Comparison of ENCODE assay signal across 11 mouse cellular contexts in the genomic region with DNA sequence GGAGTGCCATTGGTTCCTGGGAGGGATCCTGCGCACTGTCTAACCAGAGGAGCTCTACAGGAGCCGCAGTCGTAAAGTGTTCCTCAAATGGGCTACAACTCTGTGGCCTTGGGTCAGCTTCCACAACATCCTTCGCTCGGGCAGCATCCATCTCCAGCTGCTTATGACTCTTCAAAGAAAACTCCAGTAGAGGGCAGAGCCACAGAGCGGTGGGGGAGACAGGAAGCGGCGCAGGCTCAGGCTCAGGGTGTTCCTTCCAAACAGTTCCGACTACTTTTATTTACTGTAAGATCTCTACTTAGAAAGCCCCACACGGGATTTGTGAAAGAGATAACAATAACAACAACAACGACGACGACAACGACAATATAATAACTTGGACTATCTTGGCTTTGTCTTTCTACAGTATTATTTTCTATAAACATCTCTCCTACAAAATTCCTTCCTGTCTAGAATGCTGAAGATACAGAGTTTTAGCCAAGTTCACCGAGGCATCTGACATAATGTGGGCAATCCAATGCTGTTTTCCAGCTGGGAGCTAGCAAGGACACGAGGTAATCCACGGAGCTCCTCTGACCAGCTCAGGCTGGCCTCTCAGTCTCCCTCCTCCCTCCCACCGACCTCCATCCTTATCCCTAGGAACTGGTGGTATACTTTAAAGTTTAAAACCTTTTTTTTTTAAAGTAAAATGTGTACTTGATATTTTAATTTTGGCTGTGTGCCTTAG.
DNase-seq lines count a peak whose midpoint lies in the region; ATAC-seq and TF ChIP-seq lines count a peak whose summit lies in the region.
"Had no signal": no experiment of that assay in that cellular context is flagged by ENCODE, and none has a peak within 500 bp of the region (broad histone marks: within the 10 kb centered on the region; RNA-seq: fewer than 3 reads in every experiment).

No protein-coding gene starts in this region.

- WGBS in lung, postnatal 0 days: 39% methylated on average over 18 of the region's 18 CpGs
- WGBS in hindbrain, embryonic 13.5 days: 68% methylated on average over 18 of the region's 18 CpGs

- peak; percentile 80 for ATAC-seq in lung, postnatal 0 days
- no peak for ATAC-seq in hindbrain, embryonic 13.5 days (ENCODE audit: low FRiP score)
- ATAC-seq: forebrain, embryonic 13.5 days had no signal

- H3K9me3 ChIP-seq in lung, postnatal 0 days (ENCODE audit: low read length): no peaks in the 10 kb centered on the region
- no peaks in the 10 kb centered on the region for H3K9me3 ChIP-seq in hindbrain, embryonic 13.5 days
- H3K9me3 ChIP-seq: forebrain, embryonic 13.5 days; neural tube, embryonic 12.5 days had no signal

- DNase-seq in layer of hippocampus, adult 2 months (ENCODE audit: low spot score in 2 of 2): no peak
- no peak for DNase-seq in layer of hippocampus, postnatal 36 days
- DNase-seq in ZHBTc4 (ENCODE audit: low read depth, low spot score): peak; percentile 89
- peak; percentile 57 to 64 for DNase-seq in heart, postnatal 10 days
- DNase-seq in lung, postnatal 0 days (ENCODE audit: low spot score): peak; percentile 89
- DNase-seq in layer of hippocampus, adult 11-12 months (ENCODE audit: low spot score): no peak
- no peak for DNase-seq in right cerebral cortex, postnatal 25 days
- DNase-seq: left cerebral cortex, postnatal 4 days had no signal

- peak; percentile 54 for TF ChIP-seq CTCF in layer of hippocampus, adult 2 months (conservative IDR thresholded peaks at IDR 0.05)
- TF ChIP-seq CTCF in lung, postnatal 0 days (IDR thresholded peaks at IDR 0.05): peak; percentile 70

- H3K27ac ChIP-seq in layer of hippocampus, adult 2 months: no peak overlapping the region
- H3K27ac ChIP-seq in lung, postnatal 0 days (ENCODE audit: low read length): peak overlapping the region; percentile 82
- no peak overlapping the region for H3K27ac ChIP-seq in hindbrain, embryonic 13.5 days
- H3K27ac ChIP-seq: forebrain, embryonic 13.5 days; neural tube, embryonic 12.5 days had no signal

- H3K4me2 ChIP-seq in lung, postnatal 0 days (replicated peaks; ENCODE audit: low read depth, low read length): no peak overlapping the region
- no peak overlapping the region for H3K4me2 ChIP-seq in hindbrain, embryonic 13.5 days
- H3K4me2 ChIP-seq: forebrain, embryonic 13.5 days; neural tube, embryonic 12.5 days had no signal

- no peak overlapping the region for H3K4me3 ChIP-seq in layer of hippocampus, adult 2 months
- no peak overlapping the region for H3K4me3 ChIP-seq in lung, postnatal 0 days (ENCODE audit: low read depth, low read length)
- no peak overlapping the region for H3K4me3 ChIP-seq in hindbrain, embryonic 13.5 days
- H3K4me3 ChIP-seq: forebrain, embryonic 13.5 days; neural tube, embryonic 12.5 days had no signal

- no peak overlapping the region for H3K9ac ChIP-seq in lung, postnatal 0 days (replicated peaks; ENCODE audit: low read depth)
- no peak overlapping the region for H3K9ac ChIP-seq in hindbrain, embryonic 13.5 days
- H3K9ac ChIP-seq: forebrain, embryonic 13.5 days had no signal

- H3K27me3 ChIP-seq in lung, postnatal 0 days (replicated peaks; ENCODE audit: insufficient read depth, low read length): no peaks in the 10 kb centered on the region
- no peaks in the 10 kb centered on the region for H3K27me3 ChIP-seq in hindbrain, embryonic 13.5 days
- H3K27me3 ChIP-seq: forebrain, embryonic 13.5 days; neural tube, embryonic 12.5 days had no signal

- TF ChIP-seq EP300 in lung, postnatal 0 days (IDR thresholded peaks at IDR 0.05): 0 out of 2 replicates have a peak, but pooled peaks have one; percentile 32

- H3K4me1 ChIP-seq in lung, postnatal 0 days (ENCODE audit: insufficient read depth, low read depth, low read length): peaks cover 5% of the 10 kb centered on the region; the same call in 1 of the 2 replicates
- H3K4me1 ChIP-seq in hindbrain, embryonic 13.5 days (replicated peaks): peaks cover 8% of the 10 kb centered on the region; the same call in 1 of the 2 replicates

- no peaks in the 10 kb centered on the region for H3K36me3 ChIP-seq in lung, postnatal 0 days (ENCODE audit: insufficient read depth, low read length)
- no peaks in the 10 kb centered on the region for H3K36me3 ChIP-seq in hindbrain, embryonic 13.5 days
- H3K36me3 ChIP-seq: neural tube, embryonic 12.5 days had no signal

- intact Hi-C loops in heart, postnatal 10 days (cut with DNase I): loop anchor here (2.0 to 5.0 kb wide), 2 partner anchors 104 to 201 kb away; partner anchors contain the start of gene Cradd

Comparison
In these comparisons a context has a peak if more than half of its experiments do, and no peak if none do; other contexts are left out.
1. DNase-seq: peak in ZHBTc4 (single experiment), heart, postnatal 10 days (2 of 2) and lung, postnatal 0 days (single experiment); none in layer of hippocampus, adult 2 months (0 of 2), layer of hippocampus, postnatal 36 days (0 of 2), layer of hippocampus, adult 11-12 months (single experiment) and right cerebral cortex, postnatal 25 days (single experiment).